19 mouse cellular contexts compared by ENCODE assay signal in genomic region chr14:21434686-21435085, GRCm38 (mm10). TPM values are rescaled to one million over a fixed set of nuclear protein-coding genes. Genes with fewer than 3 reads are reported as not detected.
DNase-seq lines count a peak whose midpoint lies in the region; ATAC-seq and TF ChIP-seq lines count a peak whose summit lies in the region.
"Had no signal": no experiment of that assay in that cellular context is flagged by ENCODE, and none has a peak within 500 bp of the region (broad histone marks: within the 10 kb centered on the region; RNA-seq: fewer than 3 reads in every experiment).

No protein-coding gene starts in this region.

- H3K4me2 ChIP-seq in liver, embryonic 12.5 days = no peak overlapping the region
- peak overlapping the region; percentile 4 for H3K4me2 ChIP-seq in heart, embryonic 15.5 days
- H3K4me2 ChIP-seq in limb, embryonic 14.5 days (replicated peaks; ENCODE audit: low read depth, low read length, severe bottlenecking) = no peak overlapping the region
- H3K4me2 ChIP-seq: kidney, embryonic 15.5 days; liver, embryonic 13.5 days; lung, embryonic 14.5 days; stomach, embryonic 15.5 days had no signal

- intact Hi-C loops in heart, adult 2 months (cut with DNase I) = no loop called here

- H3K27me3 ChIP-seq in heart, adult 2 months (ENCODE audit: control insufficient read depth, insufficient read depth, low read length) = no peaks in the 10 kb centered on the region
- no peaks in the 10 kb centered on the region for H3K27me3 ChIP-seq in liver, adult 2 months (ENCODE audit: control insufficient read depth, insufficient read depth, low read length)
- H3K27me3 ChIP-seq in liver, embryonic 12.5 days (replicated peaks) = no peaks in the 10 kb centered on the region
- no peaks in the 10 kb centered on the region for H3K27me3 ChIP-seq in heart, embryonic 15.5 days
- H3K27me3 ChIP-seq in limb, embryonic 14.5 days (ENCODE audit: control insufficient read depth, insufficient read depth, low read length) = no peaks in the 10 kb centered on the region
- H3K27me3 ChIP-seq: kidney, embryonic 15.5 days; liver, embryonic 13.5 days; stomach, embryonic 15.5 days had no signal

- WGBS in heart, adult 2 months = 32% methylated on average over 9 of the region's 9 CpGs
- 22% methylated on average over 9 of the region's 9 CpGs for WGBS in liver, adult 2 months
- 76% methylated on average over 9 of the region's 9 CpGs for WGBS in liver, embryonic 12.5 days (ENCODE audit: insufficient replicate concordance)
- 27% methylated on average over 9 of the region's 9 CpGs for WGBS in heart, embryonic 15.5 days
- 31% methylated on average over 9 of the region's 9 CpGs for whole genome bisulfite sequencing in limb, embryonic 14.5 days

- no peak overlapping the region for H3K9ac ChIP-seq in heart, adult 2 months (ENCODE audit: low read depth, low read length)
- H3K9ac ChIP-seq in liver, adult 2 months (ENCODE audit: low read depth, low read length) = no peak overlapping the region
- H3K9ac ChIP-seq in liver, embryonic 12.5 days = no peak overlapping the region
- no peak overlapping the region for H3K9ac ChIP-seq in heart, embryonic 15.5 days
- no peak overlapping the region for H3K9ac ChIP-seq in limb, embryonic 14.5 days (ENCODE audit: low read depth, low read length, severe bottlenecking)
- H3K9ac ChIP-seq: kidney, embryonic 15.5 days; liver, embryonic 13.5 days; lung, embryonic 14.5 days; stomach, embryonic 15.5 days had no signal

- DNase-seq in heart, adult 2 months = no peak
- DNase-seq in heart, adult 18-20 months = no peak
- DNase-seq in liver, adult 2 months (ENCODE audit: extremely low read depth, low read depth, low spot score) = peak; percentile 70
- no peak for DNase-seq in limb, embryonic 14.5 days (ENCODE audit: low spot score)
- DNase-seq in cerebellum, adult 11 months = no peak
- no peak for DNase-seq in urinary bladder, postnatal 4 days (ENCODE audit: low spot score in 2 of 2)
- DNase-seq: adrenal gland, postnatal 25 days; B cell, adult 2 months; cerebellum, adult 8-10 months; kidney, postnatal 4 days; liver, embryonic 13.5 days; lung, embryonic 14.5 days; lung, postnatal 36 days had no signal

- TF ChIP-seq POLR2A in heart, adult 2 months (IDR thresholded peaks at IDR 0.05; ENCODE audit: insufficient read depth, low read depth, low read length) = no peak
- TF ChIP-seq POLR2A in liver, adult 2 months (IDR thresholded peaks at IDR 0.05; ENCODE audit: extremely low read depth, insufficient read depth, low read length) = no peak
- no peak for TF ChIP-seq POLR2A in limb, embryonic 14.5 days (IDR thresholded peaks at IDR 0.05; ENCODE audit: borderline replicate concordance, extremely low read depth, insufficient read depth, insufficient read length)

- no peak for TF ChIP-seq CTCF in heart, adult 2 months (IDR thresholded peaks at IDR 0.05)
- TF ChIP-seq CTCF in liver, adult 2 months (IDR thresholded peaks at IDR 0.05; ENCODE audit: low read depth, low read length) = no peak

- no peaks in the 10 kb centered on the region for H3K9me3 ChIP-seq in liver, embryonic 12.5 days (replicated peaks)
- H3K9me3 ChIP-seq in heart, embryonic 15.5 days (replicated peaks) = no peaks in the 10 kb centered on the region
- H3K9me3 ChIP-seq in limb, embryonic 14.5 days (ENCODE audit: control insufficient read depth, low read length) = no peaks in the 10 kb centered on the region
- H3K9me3 ChIP-seq: kidney, embryonic 15.5 days; liver, embryonic 13.5 days; stomach, embryonic 15.5 days had no signal

- H3K4me3 ChIP-seq in heart, adult 2 months = no peak overlapping the region
- H3K4me3 ChIP-seq in liver, adult 2 months (ENCODE audit: insufficient read depth, low read depth, low read length) = no peak overlapping the region
- no peak overlapping the region for H3K4me3 ChIP-seq in liver, embryonic 12.5 days
- no peak overlapping the region for H3K4me3 ChIP-seq in heart, embryonic 15.5 days
- H3K4me3 ChIP-seq in limb, embryonic 14.5 days (replicated peaks; ENCODE audit: low read length) = no peak overlapping the region
- H3K4me3 ChIP-seq: kidney, embryonic 15.5 days; liver, embryonic 13.5 days; stomach, embryonic 15.5 days had no signal

- H3K36me3 ChIP-seq in heart, adult 2 months (ENCODE audit: control insufficient read depth, insufficient read depth, low read length) = no peaks in the 10 kb centered on the region; the same call in 1 of the 2 replicates
- peaks cover 54% of the 10 kb centered on the region for H3K36me3 ChIP-seq in liver, adult 2 months (ENCODE audit: control insufficient read depth, insufficient read depth, low read length)
- peaks cover 23% of the 10 kb centered on the region for H3K36me3 ChIP-seq in liver, embryonic 12.5 days
- no peaks in the 10 kb centered on the region for H3K36me3 ChIP-seq in heart, embryonic 15.5 days
- no peaks in the 10 kb centered on the region for H3K36me3 ChIP-seq in limb, embryonic 14.5 days (ENCODE audit: control insufficient read depth, insufficient read depth, low read length)
- H3K36me3 ChIP-seq: kidney, embryonic 15.5 days; stomach, embryonic 15.5 days had no signal

- no peaks in the 10 kb centered on the region for H3K79me2 ChIP-seq in heart, adult 2 months (replicated peaks; ENCODE audit: control insufficient read depth, insufficient read depth, low read length)
- H3K79me2 ChIP-seq in liver, adult 2 months (ENCODE audit: control insufficient read depth, insufficient read depth, low read length) = peaks cover 4% of the 10 kb centered on the region; the same call in 1 of the 2 replicates

- peak overlapping the region; percentile 9; the same call in 1 of the 2 replicates for H3K27ac ChIP-seq in heart, adult 2 months
- no peak overlapping the region for H3K27ac ChIP-seq in liver, adult 2 months (replicated peaks; ENCODE audit: insufficient read depth, low read depth, low read length)
- no peak overlapping the region for H3K27ac ChIP-seq in liver, embryonic 12.5 days
- H3K27ac ChIP-seq in heart, embryonic 15.5 days = peak overlapping the region; percentile 53
- H3K27ac ChIP-seq in limb, embryonic 14.5 days (replicated peaks; ENCODE audit: low read depth, low read length) = peak overlapping the region; percentile 43; the same call in 1 of the 2 replicates
- H3K27ac ChIP-seq: kidney, embryonic 15.5 days; liver, embryonic 13.5 days; stomach, embryonic 15.5 days had no signal

- peaks cover 2% of the 10 kb centered on the region for H3K4me1 ChIP-seq in heart, adult 2 months (ENCODE audit: control insufficient read depth, insufficient read depth, low read length)
- 0 out of 2 replicates have a peak, but pooled peaks cover 1% of the 10 kb centered on the region for H3K4me1 ChIP-seq in liver, adult 2 months (ENCODE audit: control insufficient read depth, insufficient read depth, low read length)
- H3K4me1 ChIP-seq in liver, embryonic 12.5 days = no peaks in the 10 kb centered on the region
- peaks cover 26% of the 10 kb centered on the region for H3K4me1 ChIP-seq in heart, embryonic 15.5 days (replicated peaks)
- peaks cover 16% of the 10 kb centered on the region for H3K4me1 ChIP-seq in limb, embryonic 14.5 days (ENCODE audit: control insufficient read depth, insufficient read depth, low read length)
- H3K4me1 ChIP-seq: liver, embryonic 13.5 days had no signal

- no peak for TF ChIP-seq EP300 in heart, adult 2 months (IDR thresholded peaks at IDR 0.05; ENCODE audit: insufficient read depth, low read depth, low read length)

- no peak for ATAC-seq in liver, embryonic 12.5 days
- no peak for ATAC-seq in heart, embryonic 15.5 days (replicated peaks; ENCODE audit: insufficient number of reproducible peaks, insufficient read depth, low FRiP score, low read depth)
- no peak for ATAC-seq in limb, embryonic 14.5 days (ENCODE audit: low FRiP score, low read depth)
- ATAC-seq: hindbrain, embryonic 16.5 days; intestine, embryonic 16.5 days had no signal

RNA-seq across cellular contexts. Expression of gene Kat6b, which starts 46.5 kb away (rescaled TPM):
- total RNA-seq in heart, adult 2 months (2021) = 10 to 100 TPM; 26.6 to 27.9 TPM
- 9.0 and 12.7 TPM in 2 replicates for polyA plus RNA-seq in heart, adult 2 months (2012; rRNA removed)
- 10 to 100 TPM; 18.8 to 27.6 TPM for total RNA-seq in heart, adult 18-20 months (2021)
- 5.3 and 6.2 TPM in 2 replicates for total RNA-seq in liver, adult 2 months (2014; rRNA removed)
- polyA plus RNA-seq in liver, adult 2 months (2012; rRNA removed) = 2.8 and 3.2 TPM in 2 replicates
- 3.7 and 3.9 TPM in 2 replicates for polyA plus RNA-seq in liver, embryonic 12.5 days (2016; fragmentation: Nextera tagmentation; extraction: Ambion mirVana)
- polyA plus RNA-seq in heart, embryonic 15.5 days (2015; fragmentation: Nextera tagmentation; extraction: Ambion mirVana) = 9.4 and 11.1 TPM in 2 replicates
- polyA plus RNA-seq in limb, embryonic 14.5 days (2012; rRNA removed) = 35.5 and 42.2 TPM in 2 replicates
- polyA plus RNA-seq in limb, embryonic 14.5 days (2014; fragmentation: Nextera tagmentation; extraction: Ambion mirVana) = 26.0 and 33.6 TPM in 2 replicates

Comparison
In these comparisons a context has a peak if more than half of its experiments do, and no peak if none do; other contexts are left out.
1. H3K27ac ChIP-seq: peak in heart, adult 2 months (single experiment), heart, embryonic 15.5 days (single experiment) and limb, embryonic 14.5 days (single experiment); none in liver, adult 2 months (single experiment) and liver, embryonic 12.5 days (single experiment).